Mouse (Mus musculus): Measurements from ENCODE around the gene Dph2. TPM values are rescaled to one million over a fixed set of nuclear protein-coding genes. Genes with fewer than 3 reads are reported as not detected.

Gene Dph2
- polyA plus RNA-seq, 1 experiment from 2014 or later: 12.9 TPM

- Histone ChIP-seq H3K9ac (no peak overlapping the region), H3K27me3 (replicated peaks) (no peaks in the 10 kb centered on the region), H3K27ac (ENCODE audit: poor library complexity, severe bottlenecking) (no peak overlapping the region), H3K9me3 (replicated peaks) (no peaks in the 10 kb centered on the region), H3K4me1 (replicated peaks) (peaks cover 28% of the 10 kb centered on the region), H3K36me3 (peaks cover 63% of the 10 kb centered on the region), H3K4me3 (no peak overlapping the region), H3K4me2 (no peak overlapping the region)
- WGBS: 79% methylated on average over 8 of the region's 8 CpGs
- ATAC-seq (ENCODE audit: insufficient number of reproducible peaks, low FRiP score): no peak
Measured at GRCm38 (mm10) chr4:117908834-117909453, 17.1 kb upstream of the Dph2 start.

- Histone ChIP-seq H3K27me3 (replicated peaks) (no peaks in the 10 kb centered on the region), H3K9me3 (replicated peaks) (no peaks in the 10 kb centered on the region), H3K9ac (no peak overlapping the region), H3K36me3 (peaks cover 78% of the 10 kb centered on the region), H3K4me3 (no peak overlapping the region), H3K4me2 (no peak overlapping the region), H3K4me1 (replicated peaks) (peaks cover 14% of the 10 kb centered on the region), H3K27ac (ENCODE audit: poor library complexity, severe bottlenecking) (no peak overlapping the region)
- 85% methylated on average over 3 of the region's 3 CpGs for WGBS
- ATAC-seq (ENCODE audit: insufficient number of reproducible peaks, low FRiP score): no peak
Measured at GRCm38 (mm10) chr4:117906196-117906595, 14.4 kb upstream of the Dph2 start.

GRCm38 (mm10) chr4:117904761-117905160, 12.9 kb upstream of the Dph2 start:
- Histone ChIP-seq H3K27ac (ENCODE audit: poor library complexity, severe bottlenecking) (no peak overlapping the region), H3K36me3 (peaks cover 80% of the 10 kb centered on the region), H3K4me1 (replicated peaks) (peaks cover 12% of the 10 kb centered on the region)

GRCm38 (mm10) chr4:117904094-117904493, 12.3 kb upstream of the Dph2 start:
- Histone ChIP-seq H3K27ac (ENCODE audit: poor library complexity, severe bottlenecking) (no peak overlapping the region), H3K4me3 (no peak overlapping the region), H3K9me3 (replicated peaks) (no peaks in the 10 kb centered on the region), H3K27me3 (replicated peaks) (no peaks in the 10 kb centered on the region), H3K4me1 (replicated peaks) (peaks cover 8% of the 10 kb centered on the region), H3K4me2 (no peak overlapping the region), H3K9ac (no peak overlapping the region), H3K36me3 (peaks cover 81% of the 10 kb centered on the region)
- 92% methylated on average over 10 of the region's 10 CpGs for WGBS
- ATAC-seq (ENCODE audit: insufficient number of reproducible peaks, low FRiP score): no peak

More at GRCm38 (mm10) chr4:117904761-117905160, 12.9 kb upstream of the Dph2 start:
- Histone ChIP-seq H3K9ac (no peak overlapping the region), H3K9me3 (replicated peaks) (no peaks in the 10 kb centered on the region), H3K27me3 (replicated peaks) (no peaks in the 10 kb centered on the region), H3K4me2 (no peak overlapping the region), H3K4me3 (no peak overlapping the region)
- 88% methylated on average over 8 of the region's 8 CpGs for WGBS
- no peak for ATAC-seq (ENCODE audit: insufficient number of reproducible peaks, low FRiP score)

- no peak overlapping the region for H3K4me2 ChIP-seq
- no peaks in the 10 kb centered on the region for H3K27me3 ChIP-seq (replicated peaks)
- H3K9ac ChIP-seq: no peak overlapping the region
- H3K4me3 ChIP-seq: no peak overlapping the region
- peaks cover 92% of the 10 kb centered on the region for H3K36me3 ChIP-seq
- H3K27ac ChIP-seq (ENCODE audit: poor library complexity, severe bottlenecking): no peak overlapping the region
- ATAC-seq (ENCODE audit: insufficient number of reproducible peaks, low FRiP score): no peak
- H3K4me1 ChIP-seq (replicated peaks): no peaks in the 10 kb centered on the region
- WGBS: 74% methylated on average over 3 of the region's 3 CpGs
- H3K9me3 ChIP-seq (replicated peaks): no peaks in the 10 kb centered on the region
Measured at GRCm38 (mm10) chr4:117898111-117898510, 6.3 kb upstream of the Dph2 start.

- H3K9ac ChIP-seq: no peak overlapping the region
- no peak for ATAC-seq (ENCODE audit: insufficient number of reproducible peaks, low FRiP score)
- H3K27ac ChIP-seq (ENCODE audit: poor library complexity, severe bottlenecking): no peak overlapping the region
- H3K4me3 ChIP-seq: no peak overlapping the region
- WGBS: 88% methylated on average over 6 of the region's 6 CpGs
- peaks cover 71% of the 10 kb centered on the region for H3K36me3 ChIP-seq
- peaks cover 4% of the 10 kb centered on the region for H3K4me1 ChIP-seq (replicated peaks)
- H3K27me3 ChIP-seq (replicated peaks): no peaks in the 10 kb centered on the region
- H3K4me2 ChIP-seq: no peak overlapping the region
- no peaks in the 10 kb centered on the region for H3K9me3 ChIP-seq (replicated peaks)
Measured at GRCm38 (mm10) chr4:117896031-117896430, 4.2 kb upstream of the Dph2 start.

GRCm38 (mm10) chr4:117895339-117895738, 3.5 kb upstream of the Dph2 start:
- H3K4me2 ChIP-seq: no peak overlapping the region
- H3K4me1 ChIP-seq (replicated peaks): peaks cover 8% of the 10 kb centered on the region
- WGBS: 80% methylated on average over 7 of the region's 7 CpGs
- H3K27ac ChIP-seq (ENCODE audit: poor library complexity, severe bottlenecking): no peak overlapping the region
- no peaks in the 10 kb centered on the region for H3K27me3 ChIP-seq (replicated peaks)
- H3K9me3 ChIP-seq (replicated peaks): no peaks in the 10 kb centered on the region
- no peak for ATAC-seq (ENCODE audit: insufficient number of reproducible peaks, low FRiP score)
- H3K4me3 ChIP-seq: no peak overlapping the region
- H3K9ac ChIP-seq: no peak overlapping the region
- peaks cover 64% of the 10 kb centered on the region for H3K36me3 ChIP-seq

GRCm38 (mm10) chr4:117894601-117895000, 2.8 kb upstream of the Dph2 start:
- H3K4me1 ChIP-seq (replicated peaks): peaks cover 8% of the 10 kb centered on the region
- no peak overlapping the region for H3K27ac ChIP-seq (ENCODE audit: poor library complexity, severe bottlenecking)
- no peak overlapping the region for H3K4me3 ChIP-seq
- H3K4me2 ChIP-seq: no peak overlapping the region
- WGBS: 81% methylated on average over 8 of the region's 8 CpGs
- H3K27me3 ChIP-seq (replicated peaks): no peaks in the 10 kb centered on the region
- peaks cover 61% of the 10 kb centered on the region for H3K36me3 ChIP-seq
- H3K9ac ChIP-seq: no peak overlapping the region
- ATAC-seq (ENCODE audit: insufficient number of reproducible peaks, low FRiP score): no peak
- H3K9me3 ChIP-seq (replicated peaks): no peaks in the 10 kb centered on the region

GRCm38 (mm10) chr4:117893376-117893775, 1.5 kb upstream of the Dph2 start:
- H3K9ac ChIP-seq: no peak overlapping the region
- peaks cover 8% of the 10 kb centered on the region for H3K4me1 ChIP-seq (replicated peaks)
- H3K36me3 ChIP-seq: peaks cover 56% of the 10 kb centered on the region
- no peaks in the 10 kb centered on the region for H3K27me3 ChIP-seq (replicated peaks)
- 21% methylated on average over 9 of the region's 9 CpGs for WGBS
- H3K4me2 ChIP-seq: no peak overlapping the region
- H3K27ac ChIP-seq (ENCODE audit: poor library complexity, severe bottlenecking): no peak overlapping the region
- H3K9me3 ChIP-seq (replicated peaks): no peaks in the 10 kb centered on the region
- H3K4me3 ChIP-seq: no peak overlapping the region
- no peak for ATAC-seq (ENCODE audit: insufficient number of reproducible peaks, low FRiP score)

- ATAC-seq (ENCODE audit: insufficient number of reproducible peaks, low FRiP score): no peak
- Histone ChIP-seq H3K27ac (ENCODE audit: poor library complexity, severe bottlenecking) (no peak overlapping the region), H3K4me1 (replicated peaks) (peaks cover 17% of the 10 kb centered on the region), H3K36me3 (peaks cover 35% of the 10 kb centered on the region), H3K9ac (peak overlapping the region; percentile 64; the same call in 1 of the 2 replicates), H3K4me3 (peak overlapping the region; percentile 81), H3K27me3 (replicated peaks) (no peaks in the 10 kb centered on the region), H3K4me2 (peak overlapping the region; percentile 96), H3K9me3 (replicated peaks) (no peaks in the 10 kb centered on the region)
- WGBS: 84% methylated on average over 8 of the region's 8 CpGs
Measured at GRCm38 (mm10) chr4:117890750-117891149, 1.1 kb downstream of the Dph2 start.

- H3K9me3 ChIP-seq (replicated peaks): no peaks in the 10 kb centered on the region
- no peak for ATAC-seq (ENCODE audit: insufficient number of reproducible peaks, low FRiP score)
- 90% methylated on average over 14 of the region's 14 CpGs for WGBS
Measured at GRCm38 (mm10) chr4:117890031-117890430, 1.8 kb downstream of the Dph2 start.

GRCm38 (mm10) chr4:117889471-117889870, 2.4 kb downstream of the Dph2 start:
- no peak overlapping the region for H3K27ac ChIP-seq (ENCODE audit: poor library complexity, severe bottlenecking)
- peaks cover 35% of the 10 kb centered on the region for H3K36me3 ChIP-seq
- no peak overlapping the region for H3K4me3 ChIP-seq
- 80% methylated on average over 15 of the region's 15 CpGs for WGBS
- no peak overlapping the region for H3K4me2 ChIP-seq
- no peak overlapping the region for H3K9ac ChIP-seq
- peaks cover 17% of the 10 kb centered on the region for H3K4me1 ChIP-seq (replicated peaks)
- H3K27me3 ChIP-seq (replicated peaks): no peaks in the 10 kb centered on the region
- no peaks in the 10 kb centered on the region for H3K9me3 ChIP-seq (replicated peaks)
- ATAC-seq (ENCODE audit: insufficient number of reproducible peaks, low FRiP score): no peak

More at GRCm38 (mm10) chr4:117890031-117890430, 1.8 kb downstream of the Dph2 start:
- Histone ChIP-seq H3K4me1 (replicated peaks) (peaks cover 17% of the 10 kb centered on the region), H3K27me3 (replicated peaks) (no peaks in the 10 kb centered on the region), H3K9ac (no peak overlapping the region), H3K27ac (ENCODE audit: poor library complexity, severe bottlenecking) (no peak overlapping the region), H3K36me3 (peaks cover 35% of the 10 kb centered on the region), H3K4me2 (no peak overlapping the region), H3K4me3 (no peak overlapping the region)
